Comparison of ENCODE assay signal across 22 mouse cellular contexts in the genomic region with DNA sequence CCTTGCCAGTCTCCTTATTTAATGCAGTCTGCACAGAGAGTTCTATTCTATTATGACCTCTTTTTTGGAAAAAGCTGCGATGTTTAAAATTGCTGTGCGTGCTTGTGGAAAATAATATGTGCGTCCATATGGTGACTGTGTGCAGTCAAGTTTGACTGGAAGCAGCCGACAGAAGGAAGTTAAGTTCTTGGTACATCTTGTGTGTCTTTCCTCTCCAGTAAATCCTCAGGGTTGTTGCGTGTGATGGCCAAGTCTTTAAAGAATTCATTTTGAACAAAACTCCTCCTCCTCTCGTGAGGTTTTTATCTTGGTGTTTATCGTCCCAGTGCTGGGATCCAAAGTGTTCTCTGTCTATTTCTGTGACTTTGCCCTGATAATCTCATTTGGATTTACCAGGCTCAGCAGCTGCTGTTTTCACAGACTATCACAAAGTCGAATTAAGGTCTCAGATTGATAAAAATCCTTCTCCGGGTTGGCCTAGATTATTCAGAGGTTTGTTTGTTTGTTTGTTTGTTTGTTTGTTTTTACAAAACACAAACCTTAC. TPM values are rescaled to one million over a fixed set of nuclear protein-coding genes. Genes with fewer than 3 reads are reported as not detected.
A peak's percentile ranks its signal among the peaks of the same experiment; 100 is the strongest.
DNase-seq lines count a peak whose midpoint lies in the region; ATAC-seq and TF ChIP-seq lines count a peak whose summit lies in the region.
"Had no signal": no experiment of that assay in that cellular context is flagged by ENCODE, and none has a peak within 500 bp of the region (broad histone marks: within the 10 kb centered on the region; RNA-seq: fewer than 3 reads in every experiment).

No protein-coding gene starts in this region.

- H3K27ac ChIP-seq in heart, embryonic 11.5 days (ENCODE audit: low read depth, low read length) = no peak overlapping the region
- H3K27ac ChIP-seq in left cerebral cortex, adult 2 months = peak overlapping the region; percentile 81
- H3K27ac ChIP-seq: embryonic facial prominence, embryonic 12.5 days; forebrain, embryonic 12.5 days; heart, embryonic 10.5 days; heart, embryonic 15.5 days; hindbrain, embryonic 13.5 days had no signal

- no peak overlapping the region for H3K9ac ChIP-seq in heart, embryonic 11.5 days (ENCODE audit: low read depth, low read length)
- H3K9ac ChIP-seq: embryonic facial prominence, embryonic 12.5 days; forebrain, embryonic 12.5 days; heart, embryonic 15.5 days; hindbrain, embryonic 13.5 days had no signal

- no peaks in the 10 kb centered on the region for H3K9me3 ChIP-seq in heart, embryonic 11.5 days (replicated peaks; ENCODE audit: control insufficient read depth, low read length)
- H3K9me3 ChIP-seq: embryonic facial prominence, embryonic 12.5 days; forebrain, embryonic 12.5 days; heart, embryonic 10.5 days; heart, embryonic 15.5 days; hindbrain, embryonic 13.5 days had no signal

- peak; percentile 64 for DNase-seq in heart, adult 11 months
- DNase-seq in left cerebral cortex, adult 2 months (ENCODE audit: extremely low spot score in 1 of 2, low spot score in 2 of 2) = no peak
- no peak for DNase-seq in left cerebral cortex, adult 8-10 months (ENCODE audit: low spot score in 2 of 2)
- DNase-seq in brain, adult 2 months (ENCODE audit: low read depth, low spot score) = peak; percentile 59
- peak; percentile 50 for DNase-seq in telencephalon, adult 2 months (ENCODE audit: low read depth, low spot score)
- no peak for DNase-seq in testis, postnatal 14 days (ENCODE audit: low spot score)
- DNase-seq: adrenal gland, adult 8-10 months; adrenal gland, postnatal 36 days; cerebellum, adult 11-12 months; cerebellum, adult 9-10 months; cerebellum, postnatal 25 days; gastrocnemius, postnatal 36 days; heart, adult 18-20 months; heart, postnatal 14 days had no signal

- no peak for TF ChIP-seq CTCF in left cerebral cortex, adult 2 months (IDR thresholded peaks at IDR 0.05)

- H3K27me3 ChIP-seq in heart, embryonic 11.5 days (ENCODE audit: control insufficient read depth, insufficient read depth, low read length) = no peaks in the 10 kb centered on the region
- H3K27me3 ChIP-seq: CH12.LX; embryonic facial prominence, embryonic 12.5 days; forebrain, embryonic 12.5 days; heart, embryonic 15.5 days; hindbrain, embryonic 13.5 days had no signal

- peaks cover 7% of the 10 kb centered on the region; the same call in 1 of the 2 replicates for H3K4me1 ChIP-seq in heart, embryonic 11.5 days (ENCODE audit: control insufficient read depth, insufficient read depth, low read length)
- H3K4me1 ChIP-seq: embryonic facial prominence, embryonic 12.5 days; forebrain, embryonic 12.5 days; heart, embryonic 10.5 days had no signal

- no peaks in the 10 kb centered on the region for H3K36me3 ChIP-seq in heart, embryonic 11.5 days (ENCODE audit: control insufficient read depth, insufficient read depth, low read length)
- H3K36me3 ChIP-seq: embryonic facial prominence, embryonic 12.5 days; forebrain, embryonic 12.5 days; heart, embryonic 10.5 days; heart, embryonic 15.5 days; hindbrain, embryonic 13.5 days had no signal

- H3K4me2 ChIP-seq in heart, embryonic 11.5 days = no peak overlapping the region
- H3K4me2 ChIP-seq: embryonic facial prominence, embryonic 12.5 days; forebrain, embryonic 12.5 days; heart, embryonic 15.5 days; hindbrain, embryonic 13.5 days had no signal

- intact Hi-C loops in left cerebral cortex, adult 2 months (cut with DNase I) = no loop called here

- no peak for ATAC-seq in heart, embryonic 11.5 days (replicated peaks; ENCODE audit: insufficient number of reproducible peaks, low FRiP score, low TSS enrichment)
- ATAC-seq: forebrain, embryonic 16.5 days had no signal

- WGBS in heart, embryonic 11.5 days (ENCODE audit: insufficient replicate concordance) = 52% methylated on average over 9 of the region's 9 CpGs

- H3K4me3 ChIP-seq in heart, embryonic 11.5 days (ENCODE audit: low read depth, low read length) = no peak overlapping the region
- H3K4me3 ChIP-seq in left cerebral cortex, adult 2 months = no peak overlapping the region
- H3K4me3 ChIP-seq: embryonic facial prominence, embryonic 12.5 days; forebrain, embryonic 12.5 days; heart, embryonic 10.5 days; heart, embryonic 15.5 days; hindbrain, embryonic 13.5 days had no signal

RNA-seq across cellular contexts. Expression of a gene that starts 25.5 kb away (rescaled TPM):
- 6.2 and 8.0 TPM in 2 replicates for polyA plus RNA-seq in heart, embryonic 11.5 days (2014; fragmentation: Nextera tagmentation; extraction: Ambion mirVana)
- 10 to 100 TPM; 90.1 to 90.6 TPM for total RNA-seq in left cerebral cortex, adult 2 months (2021)
- total RNA-seq in left cerebral cortex, adult 8-10 months (2022) = 10 to 100 TPM; 76.3 to 92.5 (median 83.1) TPM

Comparison
In these comparisons a context has a peak if more than half of its experiments do, and no peak if none do; other contexts are left out.
1. DNase-seq: peak in heart, adult 11 months (single experiment), brain, adult 2 months (single experiment) and telencephalon, adult 2 months (single experiment); none in left cerebral cortex, adult 2 months (0 of 2), left cerebral cortex, adult 8-10 months (0 of 2) and testis, postnatal 14 days (single experiment).